Mouse (Mus musculus) cerebellum, adult 9-10 months (tissue): Measurements from ENCODE around the gene Tmc8.

Source experiments
- DNase-seq: peaks from one replicate; pipeline ENCODE4 v3.0.0; 2022

Gene Tmc8

GRCm38 (mm10) chr11:117781993-117782704 is at the start of gene Tmc8, which contains the start of gene Tmc6:
Tmc8 (plus strand) TSS chr11:117782076.
Tmc6 (minus strand) TSS chr11:117782198.
- DNase-seq, result no peak

DNA sequence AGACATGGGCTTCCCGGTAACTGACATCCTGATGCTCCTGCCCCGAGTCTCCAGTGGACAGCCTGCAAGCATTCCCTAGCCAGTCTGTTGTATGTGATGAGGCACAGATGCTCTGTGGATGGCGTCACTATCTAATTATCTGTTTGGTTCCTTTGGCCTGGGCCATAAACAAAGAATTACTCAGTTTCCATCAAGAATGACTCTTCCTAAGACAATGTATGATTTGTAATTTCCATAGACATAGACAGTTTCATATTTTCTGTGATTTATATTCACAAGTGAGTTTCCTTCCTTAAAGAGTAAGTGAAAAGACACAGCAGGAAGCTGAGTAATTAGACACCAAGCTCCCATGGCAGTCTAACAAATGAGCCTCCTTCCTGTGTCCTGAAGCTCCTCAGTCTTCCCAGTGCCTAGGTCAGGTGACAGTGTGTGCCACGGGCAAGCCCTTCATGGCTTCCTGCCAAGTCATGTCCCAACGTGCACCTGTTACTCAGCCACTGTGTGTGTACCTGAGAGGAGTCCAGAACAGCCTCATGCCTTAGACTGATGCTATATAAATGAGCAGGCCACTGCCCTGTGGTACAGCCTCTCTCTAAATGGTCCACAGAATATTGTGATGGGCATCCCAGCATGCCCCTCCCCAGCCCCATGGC is 45.7 kb upstream of the Tmc8 start:
- DNase-seq, result peak; percentile 77

GRCm38 (mm10) chr11:117738123-117738522 is 43.8 kb upstream of the Tmc8 start:
- no peak for DNase-seq

DNA sequence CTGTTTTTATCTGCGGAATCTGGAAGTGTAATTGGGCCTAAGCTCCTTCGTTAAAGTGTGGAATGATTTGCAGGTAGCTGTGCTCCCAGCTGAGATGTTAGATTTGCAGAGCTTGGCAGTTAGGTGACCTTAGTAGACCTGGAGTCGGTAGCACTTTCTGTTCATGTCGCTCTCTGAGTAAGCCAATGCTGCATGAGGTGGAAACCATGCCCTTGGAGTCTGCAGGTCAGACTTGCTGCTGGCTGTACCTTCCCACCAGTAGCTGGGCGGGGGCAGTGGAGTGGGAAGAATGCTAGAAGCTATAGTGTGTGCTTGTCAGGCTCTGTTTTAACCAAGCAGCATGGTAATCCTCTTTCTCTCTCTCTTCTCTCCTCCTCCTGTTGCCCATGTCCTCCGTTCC is 40.7 kb upstream of the Tmc8 start:
- DNase-seq, result no peak

DNA sequence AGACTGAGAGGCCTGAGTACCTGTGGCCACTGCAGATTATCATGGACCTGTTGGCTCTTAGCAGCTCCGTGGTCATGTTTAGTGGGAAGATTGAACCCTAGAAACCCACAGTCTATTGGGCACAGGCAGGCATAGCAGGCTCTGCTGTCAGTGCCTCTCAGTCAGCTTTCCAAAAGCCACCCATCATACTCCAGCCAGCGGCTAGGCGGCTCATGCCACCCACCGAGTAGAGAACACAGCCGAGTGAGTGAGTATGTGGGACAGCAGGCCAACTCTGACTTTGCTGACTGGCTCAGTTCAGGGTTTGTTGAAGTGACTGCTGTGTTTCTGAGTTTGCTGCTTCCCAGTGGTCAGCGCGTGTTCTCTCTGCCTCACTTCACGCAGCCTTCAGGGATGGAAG is 39.6 kb upstream of the Tmc8 start:
- DNase-seq, result no peak

GRCm38 (mm10) chr11:117742715-117743114 is 39.2 kb upstream of the Tmc8 start:
- DNase-seq, result no peak

- no peak for DNase-seq
Measured at GRCm38 (mm10) chr11:117743454-117744030, 38.3 kb upstream of the Tmc8 start.

DNA sequence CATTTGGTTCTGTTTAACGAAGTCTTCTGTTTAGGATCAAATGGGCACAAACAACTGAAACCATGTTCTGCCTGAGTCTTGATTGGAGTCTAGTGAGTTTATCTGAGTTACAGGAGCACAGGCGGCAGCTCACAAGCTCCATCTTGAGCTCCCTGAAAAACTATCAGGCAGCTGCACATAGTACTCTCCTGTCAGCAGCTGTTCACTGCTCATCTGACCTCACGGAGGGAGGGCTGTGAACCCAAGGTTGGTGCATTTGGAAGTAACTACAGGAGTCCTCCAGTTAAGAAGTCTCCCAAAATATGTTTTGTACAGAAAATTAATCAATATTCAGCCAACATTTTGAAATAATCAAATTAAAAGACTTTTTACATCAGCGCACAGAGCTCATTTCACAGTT is 33.2 kb upstream of the Tmc8 start:
- DNase-seq, result no peak

DNA sequence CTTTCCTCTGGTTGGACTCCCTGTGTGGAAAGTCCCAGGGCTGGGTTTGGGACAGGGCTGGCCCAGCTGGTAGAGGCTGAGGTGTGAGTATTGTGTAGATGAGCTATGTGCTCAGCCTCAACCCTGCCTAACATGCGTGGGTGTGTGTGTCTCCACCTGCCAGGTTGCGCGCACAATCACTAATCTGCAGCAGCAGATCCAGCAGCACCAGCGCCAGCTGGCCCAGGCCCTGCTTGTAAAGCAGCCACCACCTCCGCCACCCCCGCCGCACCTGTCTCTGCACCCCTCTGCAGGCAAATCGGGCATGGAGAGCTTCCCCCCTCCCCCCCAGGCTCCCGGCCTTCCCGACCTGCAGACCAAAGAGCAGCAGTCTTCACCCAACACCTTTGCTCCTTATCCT is 32.5 kb upstream of the Tmc8 start:
- no peak for DNase-seq

DNA sequence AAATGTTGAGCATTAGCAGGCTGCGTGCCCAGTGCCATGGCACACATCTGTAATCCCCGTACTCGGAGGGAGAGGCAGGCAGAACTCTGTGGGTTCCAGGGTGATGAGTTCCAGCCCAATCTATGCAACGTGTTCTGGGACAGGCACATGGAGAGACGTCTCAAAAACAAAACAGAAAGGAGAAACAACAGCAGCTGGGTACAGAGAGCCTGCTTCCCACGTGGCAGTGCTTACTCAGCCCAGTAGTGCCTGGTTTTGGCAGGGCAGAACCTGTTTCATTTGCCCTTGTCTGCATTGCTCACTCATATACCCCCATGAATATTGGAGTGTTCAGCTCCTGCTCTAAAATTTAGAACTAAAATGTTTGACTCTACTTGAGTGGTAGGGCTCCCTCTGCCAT is 30.3 kb upstream of the Tmc8 start:
- no peak for DNase-seq

- DNase-seq, result no peak
Measured at GRCm38 (mm10) chr11:117755891-117756290, 26.0 kb upstream of the Tmc8 start.

DNA sequence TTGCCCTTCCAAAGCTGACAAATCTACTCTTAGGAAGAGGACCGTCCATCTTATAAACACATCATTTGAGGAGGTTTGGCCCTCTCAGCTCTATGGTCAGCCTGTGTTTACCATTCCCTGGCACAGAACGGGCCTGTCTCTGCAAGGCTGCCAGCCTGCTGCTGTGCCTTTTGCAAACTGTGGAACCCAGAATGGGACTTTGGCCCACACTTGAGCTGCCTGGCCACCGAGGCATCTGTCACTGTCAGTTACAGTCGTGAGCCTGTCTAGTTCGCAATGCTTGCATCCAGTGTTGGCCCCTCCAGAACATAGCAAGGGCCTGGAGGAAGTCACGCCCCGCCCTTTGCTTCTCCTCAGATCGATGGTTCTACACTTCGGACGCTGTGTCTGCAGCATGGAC is 22.6 kb upstream of the Tmc8 start:
- DNase-seq, result peak; percentile 62

DNA sequence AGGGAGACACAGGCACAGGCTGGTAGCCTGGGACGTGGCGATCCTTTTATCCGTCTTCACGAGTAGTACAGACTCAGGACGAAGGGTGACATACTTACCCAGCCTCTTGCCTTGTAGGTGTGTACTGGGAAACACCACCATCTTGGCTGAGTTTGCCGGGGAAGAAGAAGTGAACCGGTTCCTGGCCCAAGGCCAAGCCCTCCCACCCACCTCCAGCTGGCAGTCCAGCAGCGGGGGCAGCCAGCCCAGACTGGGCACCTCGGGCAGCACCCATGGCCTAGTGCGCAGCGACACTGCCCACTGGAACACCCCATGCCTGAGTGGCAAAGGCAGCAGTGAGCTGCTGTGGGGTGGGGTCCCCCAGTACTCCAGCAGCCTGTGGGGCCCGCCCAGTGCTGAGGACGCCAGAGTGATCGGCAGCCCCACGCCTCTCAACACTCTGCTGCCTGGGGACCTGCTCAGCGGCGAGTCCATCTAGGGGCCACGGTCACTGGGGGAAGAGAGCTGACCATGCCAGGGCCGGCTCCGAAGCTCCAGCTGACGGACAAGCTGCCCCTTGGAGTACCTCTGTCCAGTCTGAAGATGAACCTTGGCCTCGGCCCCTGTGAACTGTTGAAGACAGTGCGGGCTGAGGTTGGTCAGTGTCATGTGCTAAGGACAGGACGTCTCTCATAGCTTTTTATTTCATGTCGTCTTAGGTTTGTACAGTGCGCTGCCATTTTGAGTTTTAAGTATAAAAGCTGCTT is 21.3 kb upstream of the Tmc8 start:
- no peak for DNase-seq

DNA sequence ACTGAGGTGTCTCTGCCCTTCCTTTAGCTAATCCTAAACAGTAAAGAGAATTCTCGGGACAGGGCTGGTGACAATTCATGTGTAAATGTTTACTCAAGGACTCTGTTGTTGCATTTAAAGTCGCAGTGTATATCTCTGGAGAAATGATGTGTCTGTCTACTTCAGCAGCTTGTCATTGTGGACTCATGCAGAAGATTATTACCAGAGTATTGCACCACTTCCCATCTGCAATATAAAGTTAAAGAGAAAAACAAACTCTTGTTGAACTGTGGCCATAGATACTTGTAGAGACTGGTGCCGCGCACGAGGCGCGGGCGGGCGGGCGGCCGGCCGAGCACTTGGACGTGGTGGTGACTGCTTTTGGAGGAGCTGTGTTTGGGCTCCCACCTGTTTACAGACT is 20.1 kb upstream of the Tmc8 start:
- no peak for DNase-seq

DNA sequence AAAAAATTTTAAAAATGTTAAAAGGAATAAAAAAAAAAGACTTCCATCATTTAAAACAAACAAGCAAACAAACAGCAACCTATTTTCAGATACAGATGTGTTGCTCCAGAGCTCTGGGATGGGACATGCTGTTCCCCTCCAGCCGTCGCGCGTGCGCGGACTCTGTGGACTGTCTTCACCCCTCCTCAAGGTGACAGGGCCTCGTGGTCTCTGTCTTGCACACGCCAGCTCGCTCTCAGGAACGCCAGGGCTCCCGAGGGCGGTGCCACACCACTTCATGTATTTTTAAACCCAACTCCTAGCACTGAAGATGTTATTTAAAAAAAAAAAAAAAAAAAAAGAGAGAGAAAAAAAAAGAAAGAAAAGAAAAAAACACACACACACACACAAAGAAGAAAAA is 19.6 kb upstream of the Tmc8 start:
- no peak for DNase-seq

DNA sequence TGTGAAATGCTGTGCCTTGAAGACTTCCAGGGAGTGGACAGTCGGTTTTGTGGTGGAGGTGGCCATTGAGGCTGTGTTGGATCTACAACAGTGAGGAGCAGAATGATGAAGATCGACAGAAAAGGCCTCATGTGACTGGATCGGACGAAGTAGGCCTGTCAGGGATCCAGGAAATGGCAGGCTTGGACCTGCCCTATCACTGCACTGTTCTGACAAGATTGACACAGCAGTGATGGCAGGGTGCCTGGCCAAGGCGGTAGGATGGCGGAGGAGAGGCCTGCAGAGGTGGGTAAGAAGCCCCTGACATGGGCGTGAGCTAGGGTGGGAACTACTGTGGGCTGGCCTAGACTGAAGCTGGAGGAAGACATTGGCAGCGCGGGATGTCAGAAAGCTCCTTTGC is 17.6 kb upstream of the Tmc8 start:
- no peak for DNase-seq

- no peak for DNase-seq
Measured at GRCm38 (mm10) chr11:117765361-117765760, 16.5 kb upstream of the Tmc8 start.

DNA sequence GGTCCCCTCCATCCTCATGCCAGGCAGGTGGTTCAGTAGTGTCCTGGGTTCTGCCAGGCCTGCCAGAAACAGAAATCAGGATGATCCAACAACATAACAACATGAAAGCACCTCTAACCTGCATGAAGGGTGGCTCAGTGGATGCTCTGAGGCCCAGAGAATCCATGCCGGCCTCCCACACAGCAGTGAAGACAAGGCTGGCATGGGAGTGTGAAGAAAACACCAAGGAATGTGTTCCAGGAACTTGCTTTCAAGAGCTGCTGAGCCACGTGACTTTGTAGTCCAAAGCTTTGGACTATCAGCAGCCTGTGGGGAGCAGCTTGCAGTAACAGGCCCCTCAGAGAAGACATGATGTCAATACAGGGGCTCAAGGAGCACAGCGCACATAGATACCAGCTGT is 15.6 kb upstream of the Tmc8 start:
- no peak for DNase-seq

DNA sequence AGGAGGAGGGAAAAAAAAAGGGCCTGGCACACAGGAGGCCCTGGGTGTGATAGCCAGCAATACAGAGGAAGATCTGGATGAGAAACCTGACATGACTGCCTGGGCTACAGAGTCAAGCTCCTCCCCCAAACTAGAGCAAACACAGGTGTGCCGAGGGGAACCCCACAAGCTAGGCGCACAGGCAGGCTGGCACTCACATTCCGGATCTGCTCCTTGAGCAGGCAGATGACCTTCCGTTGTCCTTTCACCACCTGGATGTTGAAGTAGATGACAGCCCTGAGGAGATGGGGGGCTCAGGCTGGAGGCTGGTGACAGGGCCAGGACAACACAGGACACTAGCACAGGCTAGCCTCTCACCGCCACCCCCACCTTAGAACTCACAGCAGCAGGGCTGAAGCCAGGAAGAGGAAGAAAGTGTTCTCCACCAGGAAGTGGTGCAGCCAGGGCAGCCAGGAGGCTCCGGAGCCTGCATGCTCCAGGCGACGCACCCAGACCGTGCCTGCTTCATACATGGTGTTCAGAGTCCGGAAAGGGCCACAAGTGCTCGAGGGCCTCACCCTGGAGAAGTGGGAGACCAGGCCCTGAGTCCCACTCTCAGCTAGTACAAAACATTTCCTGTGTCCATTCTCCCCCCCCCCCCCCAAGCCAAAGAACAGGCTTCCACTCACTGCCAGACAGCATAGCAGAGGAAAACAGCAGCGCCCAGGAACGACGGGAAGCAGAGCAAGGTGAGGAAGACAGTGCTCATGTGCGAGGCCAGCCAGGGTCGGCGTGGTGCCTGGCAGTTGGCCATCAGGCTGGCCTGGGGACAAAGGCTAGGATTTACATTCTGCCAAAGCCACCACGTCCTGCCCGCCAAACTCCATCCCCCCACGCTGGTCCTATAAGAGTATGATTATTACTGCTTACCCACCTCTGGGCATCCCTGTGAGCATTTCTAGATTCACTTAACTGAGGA is 12.9 kb upstream of the Tmc8 start:
- DNase-seq, result no peak

DNA sequence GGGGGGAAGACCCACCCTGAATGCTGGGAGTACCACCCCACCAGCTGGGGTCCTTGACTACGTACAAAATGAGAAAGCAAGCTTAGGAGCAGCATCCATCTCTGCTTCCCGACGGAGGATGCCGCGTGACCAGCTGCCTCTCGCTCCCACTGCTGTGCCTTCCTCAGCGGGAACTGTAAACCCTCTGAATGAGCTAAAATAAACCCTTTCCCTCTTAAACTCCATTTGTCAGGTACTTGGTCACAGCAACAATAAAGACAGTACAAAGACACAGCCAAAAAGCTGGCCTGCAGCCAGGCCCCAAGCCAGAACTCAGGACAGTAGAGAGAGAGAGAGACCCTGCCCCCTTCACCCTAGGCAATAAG is 12.2 kb upstream of the Tmc8 start:
- no peak for DNase-seq

- DNase-seq, result no peak
Measured at GRCm38 (mm10) chr11:117770407-117770806, 11.5 kb upstream of the Tmc8 start.

- no peak for DNase-seq
Measured at GRCm38 (mm10) chr11:117772352-117772751, 9.5 kb upstream of the Tmc8 start.

DNA sequence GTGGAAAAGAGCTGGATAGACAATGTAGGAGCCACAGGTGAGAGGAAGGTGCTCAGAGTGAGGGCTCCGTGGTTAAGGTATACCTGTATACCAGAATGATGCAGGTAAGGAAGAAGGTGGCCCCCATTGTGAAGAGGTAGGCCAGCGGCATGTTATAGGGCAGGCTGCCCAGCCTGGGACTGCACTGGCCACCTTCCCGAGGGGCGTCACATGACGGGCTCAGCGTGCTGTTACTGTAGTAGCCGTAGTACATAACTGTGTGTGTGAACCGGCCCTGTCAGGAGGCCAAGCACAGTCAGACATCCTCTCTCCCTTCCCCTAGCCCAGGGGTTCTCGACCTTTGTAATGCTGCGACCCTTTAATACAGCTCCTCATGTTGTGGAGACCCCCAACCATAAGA is 7.0 kb upstream of the Tmc8 start:
- no peak for DNase-seq
